Mouse (Mus musculus) heart, adult 11 months (tissue): ENCODE measurements at regions not wholly inside any gene's neighbourhood (a gene's known extent, or its start where the extent isn't known, plus 50 kb on each side); places are given as distances from the start of the nearest gene placed in this dataset.
A peak's percentile ranks its signal among the peaks of the same experiment; 100 is the strongest.

ENCODE experiments used
- DNase-seq: peaks from one replicate; pipeline ENCODE4 v3.0.0; 2022

GRCm38 (mm10) chr2:38420498-38420897, 81.4 kb downstream of the Lhx2 start:
- no peak for DNase-seq

- DNase-seq: no peak
Observed at GRCm38 (mm10) chr2:38422406-38422805, 83.3 kb downstream of the Lhx2 start.

GRCm38 (mm10) chr2:38423886-38424277, 84.8 kb downstream of the Lhx2 start:
- DNase-seq: no peak

GRCm38 (mm10) chr2:38424278-38424931, 85.3 kb downstream of the Lhx2 start:
- DNase-seq: no peak

GRCm38 (mm10) chr2:38424976-38425375, 85.9 kb downstream of the Lhx2 start:
- DNase-seq: no peak

- DNase-seq: peak; percentile 97
Observed at GRCm38 (mm10) chr2:38429752-38430378, 81.6 kb upstream of the Nek6 start.

- peak; percentile 90 for DNase-seq
Observed at GRCm38 (mm10) chr2:38431546-38431945, 79.9 kb upstream of the Nek6 start.

- DNase-seq: peak; percentile 25
Observed at GRCm38 (mm10) chr2:38433736-38434135, 77.7 kb upstream of the Nek6 start.

- peak; percentile 10 for DNase-seq
Observed at GRCm38 (mm10) chr2:38436701-38437100, 74.7 kb upstream of the Nek6 start.

GRCm38 (mm10) chr2:38439191-38439590, 72.3 kb upstream of the Nek6 start:
- DNase-seq: peak; percentile 68

GRCm38 (mm10) chr2:38439973-38440372, 71.5 kb upstream of the Nek6 start:
- DNase-seq: peak; percentile 57

GRCm38 (mm10) chr2:38449092-38449491, 62.4 kb upstream of the Nek6 start:
- no peak for DNase-seq

GRCm38 (mm10) chr2:38456571-38456970, 54.9 kb upstream of the Nek6 start:
- no peak for DNase-seq

- DNase-seq: no peak
Observed at GRCm38 (mm10) chr2:38460367-38460766, 51.1 kb upstream of the Nek6 start.

GRCm38 (mm10) chr2:38460825-38461540, 50.5 kb upstream of the Nek6 start:
- no peak for DNase-seq
